Comparison of ENCODE assay signal across 8 mouse cellular contexts in the genomic region with DNA sequence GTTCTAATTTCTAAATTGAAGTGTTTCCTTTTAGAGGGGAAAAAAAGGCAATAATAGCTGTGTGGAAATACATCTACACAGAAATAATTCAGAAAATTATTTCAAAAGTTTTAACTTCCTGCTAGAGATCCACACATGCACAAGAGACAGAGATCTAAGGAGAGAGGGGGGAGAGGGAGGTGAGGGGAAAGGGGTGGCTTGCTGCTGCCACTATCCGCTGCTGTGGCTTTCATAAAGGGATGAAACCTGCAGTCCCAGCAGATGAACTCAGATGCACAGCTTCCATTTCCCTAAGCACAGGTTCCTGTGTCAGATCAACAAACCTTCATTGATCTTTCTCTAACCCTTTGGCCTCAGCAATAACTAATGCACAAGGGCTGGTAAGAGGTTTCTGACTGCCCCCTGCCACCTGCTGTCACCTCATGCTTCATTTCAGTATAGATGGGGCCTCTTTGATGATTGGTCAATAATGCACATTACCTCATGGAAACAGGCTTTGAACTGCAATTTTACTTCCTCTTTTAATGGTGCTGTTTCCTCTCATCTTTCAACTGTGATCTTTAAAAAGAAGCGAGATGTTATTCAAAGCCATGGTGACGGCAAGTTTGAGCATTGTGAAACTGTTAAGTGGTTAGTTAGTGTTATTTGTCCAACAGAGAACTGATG.
DNase-seq lines count a peak whose midpoint lies in the region; TF ChIP-seq lines count a peak whose summit lies in the region.

No protein-coding gene starts in this region.

- WGBS in kidney, adult 2 months, result 64% methylated on average over 3 of the region's 3 CpGs
- WGBS in macrophage (ENCODE audit: missing documents), result 3% methylated on average over 3 of the region's 3 CpGs

- peaks cover 62% of the 10 kb centered on the region for H3K79me2 ChIP-seq in macrophage (ENCODE audit: inconsistent target)

- H3K36me3 ChIP-seq in kidney, adult 2 months (ENCODE audit: control insufficient read depth, insufficient read depth, low read length), result no peaks in the 10 kb centered on the region
- H3K36me3 ChIP-seq in macrophage (ENCODE audit: inconsistent target), result no peaks in the 10 kb centered on the region

- TF ChIP-seq CTCF in kidney, adult 2 months (conservative IDR thresholded peaks at IDR 0.05; ENCODE audit: insufficient read depth, insufficient read length, low read depth, low read length), result no peak

- H3K27ac ChIP-seq in kidney, adult 2 months (ENCODE audit: insufficient read depth, low read depth, low read length), result no peak overlapping the region
- H3K27ac ChIP-seq in macrophage, result peak overlapping the region; percentile 94

- no peak for TF ChIP-seq POLR2A in kidney, adult 2 months (IDR thresholded peaks at IDR 0.05; ENCODE audit: low read depth, low read length)

- intact Hi-C loops in left cerebral cortex, postnatal 25 days (cut with DNase I), result no loop called here
- intact Hi-C loops in heart, postnatal 10 days (cut with DNase I), result loop anchor here (5.0 kb wide), 1 partner anchor 38 kb away; no protein-coding TSS in a partner anchor

- H3K4me3 ChIP-seq in kidney, adult 2 months (ENCODE audit: insufficient read depth, low read depth, low read length), result no peak overlapping the region
- no peak overlapping the region for H3K4me3 ChIP-seq in macrophage (ENCODE audit: inconsistent target)

- H3K27me3 ChIP-seq in kidney, adult 2 months (replicated peaks; ENCODE audit: control insufficient read depth, insufficient read depth, low read length), result no peaks in the 10 kb centered on the region

- DNase-seq in kidney, adult 2 months, result peak; percentile 21
- DNase-seq in kidney, postnatal 4 days, result no peak
- peak; percentile 35 for DNase-seq in thymus, postnatal 0 days (ENCODE audit: low spot score)
- DNase-seq in thymus, postnatal 10 days (ENCODE audit: low spot score in 2 of 2), result no peak
- DNase-seq in thymus, postnatal 36 days, result peak; percentile 2 to 7
- no peak for DNase-seq in left cerebral cortex, postnatal 25 days (ENCODE audit: low spot score in 2 of 2)
- no peak for DNase-seq in heart, postnatal 10 days

- peaks cover 5% of the 10 kb centered on the region; the same call in 1 of the 2 replicates for H3K4me1 ChIP-seq in kidney, adult 2 months (ENCODE audit: control insufficient read depth, insufficient read depth, low read length)

Comparison
In these comparisons a context has a peak if more than half of its experiments do, and no peak if none do; other contexts are left out.
1. DNase-seq: peak in kidney, adult 2 months (single experiment), thymus, postnatal 0 days (single experiment) and thymus, postnatal 36 days (2 of 2); none in kidney, postnatal 4 days (0 of 2), thymus, postnatal 10 days (0 of 2), left cerebral cortex, postnatal 25 days (0 of 2) and heart, postnatal 10 days (0 of 2).